Mouse (Mus musculus) liver, embryonic 16.5 days (tissue): ENCODE measurements around the gene Map3k20. TPM values are rescaled to one million over a fixed set of nuclear protein-coding genes. Genes with fewer than 3 reads are reported as not detected.

ENCODE experiments used
- ATAC-seq: fragments of 200-750 bp; cut with Nextera tagmentation; 2 replicates; pipeline ENCODE4 v1.8.0; 2017; ENCODE audit warnings: low read depth, mild to moderate bottlenecking, moderate number of reproducible peaks, moderate library complexity
- H3K27ac ChIP-seq: fragments of 300-500 bp; sonication (generic); 2 replicates; pipeline ENCODE4 v1.5.1; 2014; ENCODE audit warnings: mild to moderate bottlenecking, low read length
- H3K27me3 ChIP-seq: fragments of 300-500 bp; sonication (generic); 2 replicates; pipeline ENCODE4 v1.6.1; 2014; ENCODE audit warnings: low read depth, low read length, mixed read lengths; ENCODE audit not compliant: control insufficient read depth, insufficient read depth
- H3K36me3 ChIP-seq: fragments of 300-500 bp; sonication (generic); 2 replicates; pipeline ENCODE4 v1.6.1; 2014; ENCODE audit warnings: mild to moderate bottlenecking; ENCODE audit not compliant: control insufficient read depth, insufficient read depth
- H3K4me1 ChIP-seq: fragments of 300-500 bp; sonication (generic); 2 replicates; pipeline ENCODE4 v1.6.1; 2014; ENCODE audit warnings: low read depth, low read length, mixed read lengths; ENCODE audit not compliant: control insufficient read depth
- H3K4me2 ChIP-seq: fragments of 300-500 bp; sonication (generic); 2 replicates; pipeline ENCODE4 v1.6.1; 2014; ENCODE audit warnings: low read depth, low read length, mixed read lengths
- H3K4me3 ChIP-seq: fragments of 300-500 bp; sonication (generic); 2 replicates; pipeline ENCODE4 v1.5.1; 2014; ENCODE audit warnings: low read depth, mild to moderate bottlenecking, low read length
- H3K9ac ChIP-seq: fragments of 300-500 bp; sonication (generic); 2 replicates; pipeline ENCODE4 v1.6.1; 2014; ENCODE audit warnings: low read depth, low read length
- H3K9me3 ChIP-seq: fragments of 300-500 bp; sonication (generic); replicated peaks from 2 replicates; pipeline ENCODE4 v1.6.1; 2016; ENCODE audit warnings: low read length; ENCODE audit not compliant: control insufficient read depth
- WGBS: fragments of 180-500 bp; shearing (Covaris S2); extraction: QIAGEN DNeasy Blood & Tissue Kit; methylation state at CpG from one replicate; pipeline ENCODE4 v1.1.7; 2014; ENCODE audit not compliant: insufficient replicate concordance; 5-methylcytosine and 5-hydroxymethylcytosine counted together
- polyA plus RNA-seq: library from polyadenylated mRNA; unstranded; fragments of >200 nt; fragmentation: Nextera tagmentation; extraction: Ambion mirVana; gene quantifications from 2 replicates; pipeline ENCODE4 v1.2.1, GENCODE M21; 2015

Map3k20 gene
- polyA plus RNA-seq, 1 experiment from 2014 or later = 7.3 TPM

GRCm38 (mm10) chr2:72426776-72427175, 141.3 kb downstream of the Map3k20 start:
- no peak overlapping the region for H3K27ac ChIP-seq
- no peak overlapping the region for H3K9ac ChIP-seq
- H3K27me3 ChIP-seq = no peaks in the 10 kb centered on the region
- H3K36me3 ChIP-seq = no peaks in the 10 kb centered on the region
- 77% methylated on average over 8 of the region's 8 CpGs for WGBS
- H3K4me3 ChIP-seq = no peak overlapping the region
- H3K4me1 ChIP-seq = no peaks in the 10 kb centered on the region
- no peak overlapping the region for H3K4me2 ChIP-seq
- H3K9me3 ChIP-seq = no peaks in the 10 kb centered on the region
- ATAC-seq = no peak

GRCm38 (mm10) chr2:72427288-72427687, 141.9 kb downstream of the Map3k20 start:
- H3K4me3 ChIP-seq = no peak overlapping the region
- WGBS = 83% methylated on average over 11 of the region's 11 CpGs

GRCm38 (mm10) chr2:72438941-72439533, 153.6 kb downstream of the Map3k20 start:
- no peak overlapping the region for H3K9ac ChIP-seq
- H3K9me3 ChIP-seq = no peaks in the 10 kb centered on the region
- H3K4me2 ChIP-seq = no peak overlapping the region
- 83% methylated on average over 8 of the region's 8 CpGs for WGBS
- H3K4me3 ChIP-seq = no peak overlapping the region
- no peak for ATAC-seq
- H3K27ac ChIP-seq = no peak overlapping the region
- no peaks in the 10 kb centered on the region for H3K27me3 ChIP-seq
- no peaks in the 10 kb centered on the region; the same call in 1 of the 2 replicates for H3K36me3 ChIP-seq
- H3K4me1 ChIP-seq = no peaks in the 10 kb centered on the region

More at GRCm38 (mm10) chr2:72427288-72427687, 141.9 kb downstream of the Map3k20 start:
- no peaks in the 10 kb centered on the region for H3K4me1 ChIP-seq
- ATAC-seq = no peak
- H3K27ac ChIP-seq = no peak overlapping the region
- no peaks in the 10 kb centered on the region for H3K36me3 ChIP-seq
- H3K9ac ChIP-seq = no peak overlapping the region
- no peak overlapping the region for H3K4me2 ChIP-seq
- H3K9me3 ChIP-seq = no peaks in the 10 kb centered on the region
- no peaks in the 10 kb centered on the region for H3K27me3 ChIP-seq

- Histone ChIP-seq H3K4me3 (no peak overlapping the region), H3K36me3 (no peaks in the 10 kb centered on the region), H3K4me1 (no peaks in the 10 kb centered on the region), H3K27me3 (no peaks in the 10 kb centered on the region), H3K9ac (no peak overlapping the region), H3K9me3 (no peaks in the 10 kb centered on the region), H3K27ac (no peak overlapping the region), H3K4me2 (no peak overlapping the region)
- no peak for ATAC-seq
- WGBS = 90% methylated on average over 9 of the region's 9 CpGs
Measured at GRCm38 (mm10) chr2:72441010-72441409, 155.6 kb downstream of the Map3k20 start.

- Histone ChIP-seq H3K4me3 (no peak overlapping the region), H3K4me2 (no peak overlapping the region), H3K27ac (no peak overlapping the region), H3K9ac (no peak overlapping the region), H3K27me3 (no peaks in the 10 kb centered on the region), H3K36me3 (no peaks in the 10 kb centered on the region), H3K9me3 (no peaks in the 10 kb centered on the region), H3K4me1 (no peaks in the 10 kb centered on the region)
- ATAC-seq = no peak
- 73% methylated on average over 6 of the region's 6 CpGs for WGBS
Measured at GRCm38 (mm10) chr2:72442825-72443224, 157.4 kb downstream of the Map3k20 start.

GRCm38 (mm10) chr2:72443960-72444359, 158.5 kb downstream of the Map3k20 start:
- Histone ChIP-seq H3K27me3 (no peaks in the 10 kb centered on the region), H3K27ac (no peak overlapping the region), H3K9me3 (no peaks in the 10 kb centered on the region), H3K9ac (no peak overlapping the region), H3K4me1 (no peaks in the 10 kb centered on the region), H3K36me3 (no peaks in the 10 kb centered on the region), H3K4me2 (no peak overlapping the region), H3K4me3 (no peak overlapping the region)
- WGBS = 40% methylated on average over 3 of the region's 3 CpGs
- no peak for ATAC-seq

- Histone ChIP-seq H3K9me3 (no peaks in the 10 kb centered on the region), H3K4me1 (no peaks in the 10 kb centered on the region), H3K27ac (no peak overlapping the region), H3K9ac (no peak overlapping the region), H3K36me3 (no peaks in the 10 kb centered on the region), H3K4me2 (no peak overlapping the region), H3K27me3 (no peaks in the 10 kb centered on the region), H3K4me3 (no peak overlapping the region)
- 74% methylated on average over 3 of the region's 3 CpGs for WGBS
- no peak for ATAC-seq
Measured at GRCm38 (mm10) chr2:72446106-72446505, 160.7 kb downstream of the Map3k20 start.

GRCm38 (mm10) chr2:72446615-72447014, 161.2 kb downstream of the Map3k20 start:
- H3K9me3 ChIP-seq = no peaks in the 10 kb centered on the region
- no peak overlapping the region for H3K4me3 ChIP-seq
- H3K4me2 ChIP-seq = no peak overlapping the region
- H3K27ac ChIP-seq = no peak overlapping the region
- H3K36me3 ChIP-seq = no peaks in the 10 kb centered on the region
- no peaks in the 10 kb centered on the region for H3K4me1 ChIP-seq
- H3K27me3 ChIP-seq = no peaks in the 10 kb centered on the region
- no peak overlapping the region for H3K9ac ChIP-seq
- no peak for ATAC-seq
- 45% methylated on average over 5 of the region's 5 CpGs for WGBS

- no peak overlapping the region for H3K4me3 ChIP-seq
- WGBS = 41% methylated on average over 3 of the region's 3 CpGs
- no peak for ATAC-seq
Measured at GRCm38 (mm10) chr2:72453563-72453962, 168.1 kb downstream of the Map3k20 start.

More at GRCm38 (mm10) chr2:72453563-72453962, 168.1 kb downstream of the Map3k20 start:
- Histone ChIP-seq H3K27me3 (no peaks in the 10 kb centered on the region), H3K4me2 (no peak overlapping the region), H3K4me1 (no peaks in the 10 kb centered on the region), H3K9me3 (no peaks in the 10 kb centered on the region), H3K36me3 (no peaks in the 10 kb centered on the region), H3K9ac (no peak overlapping the region), H3K27ac (no peak overlapping the region)
